Mouse (Mus musculus) heart, embryonic 14.5 days (tissue): Measurements from ENCODE around the gene Krt17. TPM values are rescaled to one million over a fixed set of nuclear protein-coding genes. Genes with fewer than 3 reads are reported as not detected.

Experiments
- ATAC-seq: fragments of 200-750 bp; cut with Nextera tagmentation; 2 replicates; pipeline ENCODE4 v1.8.0; 2017; ENCODE audit warnings: low read depth, moderate TSS enrichment; ENCODE audit not compliant: insufficient number of reproducible peaks, insufficient read depth, low FRiP score
- H3K27ac ChIP-seq, 2 experiments: fragments of 200-500 bp in 1 of 2; fragments of 300-500 bp in 1 of 2; sonication (generic) in 1 of 2; replicated peaks in 1 of 2; 2 replicates each; pipeline ENCODE4 v1.5.1; 2012 to 2014; ENCODE audit warnings: low read depth in 2 of 2, low read length in 2 of 2, control low read depth in 1 of 2, mild to moderate bottlenecking in 1 of 2, mixed read lengths in 1 of 2; ENCODE audit not compliant: control insufficient read depth in 1 of 2, insufficient read depth in 1 of 2
- H3K27me3 ChIP-seq: fragments of 300-500 bp; sonication (generic); 2 replicates; pipeline ENCODE4 v1.6.1; 2014; ENCODE audit warnings: mild to moderate bottlenecking, low read length, control low read depth; ENCODE audit not compliant: control insufficient read depth, insufficient read depth
- H3K36me3 ChIP-seq: fragments of 300-500 bp; sonication (generic); 2 replicates; pipeline ENCODE4 v1.6.1; 2014; ENCODE audit warnings: mild to moderate bottlenecking, control low read depth, low read length, mixed read lengths; ENCODE audit not compliant: control insufficient read depth, insufficient read depth
- H3K4me1 ChIP-seq, 2 experiments: fragments of 200-500 bp in 1 of 2; fragments of 300-500 bp in 1 of 2; sonication (generic) in 1 of 2; 2 replicates each; pipeline ENCODE4 v1.6.1; 2012 to 2014; ENCODE audit warnings: low read length in 2 of 2, control low read depth in 1 of 2, mixed read lengths in 1 of 2; ENCODE audit not compliant: control insufficient read depth in 2 of 2, insufficient read depth in 2 of 2
- H3K4me2 ChIP-seq: fragments of 300-500 bp; sonication (generic); 2 replicates; pipeline ENCODE4 v1.6.1; 2014; ENCODE audit warnings: mild to moderate bottlenecking, low read length
- H3K4me3 ChIP-seq, 2 experiments: fragments of 200-500 bp in 1 of 2; fragments of 300-500 bp in 1 of 2; sonication (generic) in 1 of 2; 2 replicates each; pipeline ENCODE4 v1.5.1; 2012 to 2014; ENCODE audit warnings: low read length in 2 of 2, mild to moderate bottlenecking in 2 of 2, control low read depth in 1 of 2, low read depth in 1 of 2, moderate library complexity in 1 of 2; ENCODE audit not compliant: control insufficient read depth in 1 of 2, insufficient read depth in 1 of 2
- H3K9ac ChIP-seq: fragments of 300-500 bp; sonication (generic); 2 replicates; pipeline ENCODE4 v1.6.1; 2014; ENCODE audit warnings: mild to moderate bottlenecking, low read length
- H3K9me3 ChIP-seq: fragments of 300-500 bp; sonication (generic); 2 replicates; pipeline ENCODE4 v1.6.1; 2016; ENCODE audit warnings: low read length, control low read depth; ENCODE audit not compliant: control insufficient read depth
- WGBS: fragments of 180-500 bp; shearing (Covaris S2); extraction: QIAGEN DNeasy Blood & Tissue Kit; methylation state at CpG from one replicate; pipeline ENCODE4 v1.1.7; 2014; 5-methylcytosine and 5-hydroxymethylcytosine counted together
- polyA plus RNA-seq: library from polyadenylated mRNA; unstranded; fragments of >200 nt; fragmentation: Nextera tagmentation; extraction: Ambion mirVana; gene quantifications from 2 replicates; pipeline ENCODE4 v1.2.1, GENCODE M21; 2014

Gene Krt17
- polyA plus RNA-seq, 1 experiment from 2014 or later, result 1.4 TPM

DNA sequence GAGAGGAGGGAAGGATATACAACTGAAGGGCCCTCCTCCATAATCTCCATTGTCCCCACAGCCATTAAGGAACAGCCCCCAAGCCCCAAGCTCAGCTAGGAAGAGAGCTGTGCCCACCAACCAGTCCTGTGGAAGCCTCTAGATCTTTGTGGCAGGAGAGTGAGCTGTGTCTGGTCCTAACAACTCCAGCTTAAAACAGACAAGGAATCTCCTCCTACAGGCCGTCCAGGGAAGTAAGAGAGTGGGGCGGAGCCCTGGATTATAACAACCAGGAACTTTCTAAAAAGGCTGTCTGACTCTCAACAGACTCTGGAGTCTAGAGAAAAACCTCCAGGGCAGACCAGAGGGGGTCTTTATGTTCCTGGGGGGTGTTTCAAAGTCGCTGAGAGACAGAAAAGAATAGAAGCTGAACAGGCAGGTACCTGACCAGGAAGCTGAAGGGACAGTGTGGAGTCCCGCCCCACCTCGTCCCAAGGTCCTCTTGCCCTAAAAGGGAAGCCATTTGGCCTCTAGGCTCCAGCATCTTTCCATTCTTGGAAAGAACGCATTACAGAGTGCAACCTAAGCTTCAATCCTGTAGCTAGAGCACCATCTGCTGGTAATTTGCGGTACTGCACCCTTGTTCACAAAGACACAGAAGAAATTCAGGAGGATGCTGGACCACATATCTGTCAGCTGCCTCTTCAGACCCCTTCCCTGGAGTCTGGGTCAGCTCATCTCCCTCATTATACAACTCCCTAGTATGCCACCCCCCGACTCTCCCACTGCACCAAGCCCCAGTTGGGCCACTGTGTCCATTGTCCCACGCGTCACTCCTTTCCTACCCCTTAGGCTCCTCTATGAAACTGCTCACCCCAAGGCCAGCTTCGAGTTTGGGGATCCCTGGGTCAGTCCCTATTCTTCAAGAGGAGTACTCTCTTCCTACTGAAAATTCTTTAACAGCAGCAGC is 21.0 kb upstream of the Krt17 start:
- H3K4me3 ChIP-seq, result no peak overlapping the region
- no peaks in the 10 kb centered on the region; the same call in 1 of the 2 replicates for H3K27me3 ChIP-seq
- 19% methylated on average over 11 of the region's 11 CpGs for WGBS
- H3K4me1 ChIP-seq, result no peaks in the 10 kb centered on the region
- no peak overlapping the region for H3K9ac ChIP-seq
- no peak overlapping the region for H3K27ac ChIP-seq
- H3K36me3 ChIP-seq, result no peaks in the 10 kb centered on the region
- ATAC-seq, result no peak
- H3K9me3 ChIP-seq, result no peaks in the 10 kb centered on the region
- no peak overlapping the region for H3K4me2 ChIP-seq

DNA sequence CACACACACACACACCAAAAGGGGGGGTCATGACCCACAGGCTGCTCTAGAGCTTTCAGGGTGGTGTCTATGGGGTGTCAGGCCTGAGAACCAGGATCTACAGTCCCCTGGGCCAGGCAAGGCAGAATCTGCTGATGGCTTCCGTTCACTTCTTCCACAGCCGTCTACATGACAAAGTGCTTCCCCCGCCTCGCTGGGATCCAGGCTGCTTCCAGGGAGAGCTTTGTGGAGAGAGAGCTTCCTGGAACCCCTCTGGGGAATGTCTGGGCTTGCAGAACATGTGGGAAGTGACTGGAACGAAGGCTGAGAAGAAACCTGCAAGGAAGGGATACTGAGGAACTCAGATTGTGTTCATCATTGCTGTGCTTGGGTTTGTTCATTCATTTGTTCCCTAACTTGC is 17.9 kb upstream of the Krt17 start:
- Histone ChIP-seq H3K4me3 (no peak overlapping the region), H3K4me2 (no peak overlapping the region), H3K36me3 (no peaks in the 10 kb centered on the region), H3K9ac (no peak overlapping the region), H3K4me1 (peaks cover 2 to 5% of the 10 kb centered on the region in 2 experiments; a peak in 2 of 4 replicates), H3K27ac (no peak overlapping the region), H3K27me3 (no peaks in the 10 kb centered on the region; the same call in 1 of the 2 replicates), H3K9me3 (no peaks in the 10 kb centered on the region)
- 49% methylated on average over 5 of the region's 5 CpGs for WGBS
- ATAC-seq, result no peak

DNA sequence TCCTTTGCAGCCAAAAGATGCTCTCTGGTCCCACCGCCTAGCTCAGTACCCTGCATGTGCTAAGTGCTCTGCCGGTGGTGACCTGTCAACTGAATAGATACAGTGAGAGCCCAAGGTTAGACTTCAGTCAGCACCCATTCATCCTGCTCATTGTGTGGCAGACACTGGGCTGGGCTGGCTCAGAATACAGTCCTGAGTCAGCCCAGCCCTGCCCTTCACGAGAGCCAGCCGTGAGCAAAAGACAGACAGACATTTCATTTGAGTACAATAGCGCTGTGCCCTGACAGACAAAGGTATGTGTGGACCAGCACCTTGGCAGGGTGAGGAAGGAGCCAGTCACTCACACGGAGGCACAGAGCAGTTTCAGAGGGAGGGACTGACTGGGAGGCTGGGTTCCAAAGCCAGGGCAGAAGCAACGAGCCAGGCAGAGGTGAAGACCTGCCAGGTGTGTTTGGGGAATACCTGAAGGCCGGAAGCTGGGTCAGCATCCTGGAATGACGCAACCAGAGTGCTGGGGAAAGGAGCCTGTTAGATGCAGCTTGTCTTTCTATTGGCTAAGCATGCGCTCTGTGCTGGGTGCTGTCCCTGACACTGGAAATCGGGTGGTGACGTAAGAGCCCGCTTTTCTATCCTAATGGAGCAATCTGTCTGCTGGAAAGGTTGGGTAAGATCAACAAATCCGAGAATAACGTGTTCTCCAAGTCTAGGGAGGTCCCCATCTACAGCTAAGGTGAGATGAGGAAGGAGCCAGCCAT is 17.1 kb upstream of the Krt17 start:
- ATAC-seq, result no peak
- no peak overlapping the region for H3K9ac ChIP-seq

GRCm38 (mm10) chr11:100275466-100275865 is 14.6 kb upstream of the Krt17 start:
- no peak overlapping the region for H3K27ac ChIP-seq
- H3K9ac ChIP-seq, result no peak overlapping the region
- WGBS, result 58% methylated on average over 5 of the region's 5 CpGs
- no peak overlapping the region for H3K4me3 ChIP-seq
- peaks cover 5 to 7% of the 10 kb centered on the region in 2 experiments; a peak in 2 of 4 replicates for H3K4me1 ChIP-seq
- H3K9me3 ChIP-seq, result no peaks in the 10 kb centered on the region
- no peaks in the 10 kb centered on the region; the same call in 1 of the 2 replicates for H3K27me3 ChIP-seq
- no peak overlapping the region for H3K4me2 ChIP-seq
- no peaks in the 10 kb centered on the region for H3K36me3 ChIP-seq
- ATAC-seq, result no peak

More for the DNA sequence above, 17.1 kb upstream of the Krt17 start:
- 56% methylated on average over 15 of the region's 15 CpGs for WGBS
- Histone ChIP-seq H3K36me3 (no peaks in the 10 kb centered on the region), H3K4me1 (peaks cover 5 to 7% of the 10 kb centered on the region in 2 experiments; a peak in 2 of 4 replicates), H3K4me3 (no peak overlapping the region), H3K27me3 (no peaks in the 10 kb centered on the region; the same call in 1 of the 2 replicates), H3K27ac (no peak overlapping the region), H3K9me3 (no peaks in the 10 kb centered on the region), H3K4me2 (no peak overlapping the region)

GRCm38 (mm10) chr11:100274719-100275118 is 13.9 kb upstream of the Krt17 start:
- Histone ChIP-seq H3K4me3 (no peak overlapping the region), H3K9me3 (no peaks in the 10 kb centered on the region), H3K4me2 (no peak overlapping the region), H3K27ac (no peak overlapping the region), H3K9ac (no peak overlapping the region), H3K27me3 (no peaks in the 10 kb centered on the region; the same call in 1 of the 2 replicates), H3K4me1 (peaks cover 5 to 7% of the 10 kb centered on the region in 2 experiments; a peak in 2 of 4 replicates), H3K36me3 (no peaks in the 10 kb centered on the region)
- 75% methylated on average over 7 of the region's 7 CpGs for WGBS
- no peak for ATAC-seq

DNA sequence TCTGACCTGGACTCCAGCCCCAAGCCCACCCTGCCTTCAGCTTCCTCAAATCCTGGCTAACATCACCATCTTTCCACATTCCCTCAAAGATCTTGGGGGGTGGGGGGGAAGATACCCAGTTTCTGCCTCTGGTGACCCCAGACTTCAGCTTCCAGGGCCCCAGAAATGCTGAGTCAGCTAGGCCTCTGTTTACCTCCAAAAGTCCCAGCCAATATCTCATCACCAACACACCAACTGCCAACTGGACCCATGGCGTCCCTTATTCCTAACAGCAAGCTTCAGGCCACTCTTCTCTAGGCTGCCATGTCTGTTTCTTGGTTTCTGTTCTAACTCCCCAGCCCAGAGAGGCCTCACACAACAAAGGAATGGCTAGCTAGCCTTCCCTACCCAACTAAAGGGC is 11.0 kb upstream of the Krt17 start:
- ATAC-seq, result no peak
- 83% methylated on average over 1 of the region's 1 CpGs for WGBS

DNA sequence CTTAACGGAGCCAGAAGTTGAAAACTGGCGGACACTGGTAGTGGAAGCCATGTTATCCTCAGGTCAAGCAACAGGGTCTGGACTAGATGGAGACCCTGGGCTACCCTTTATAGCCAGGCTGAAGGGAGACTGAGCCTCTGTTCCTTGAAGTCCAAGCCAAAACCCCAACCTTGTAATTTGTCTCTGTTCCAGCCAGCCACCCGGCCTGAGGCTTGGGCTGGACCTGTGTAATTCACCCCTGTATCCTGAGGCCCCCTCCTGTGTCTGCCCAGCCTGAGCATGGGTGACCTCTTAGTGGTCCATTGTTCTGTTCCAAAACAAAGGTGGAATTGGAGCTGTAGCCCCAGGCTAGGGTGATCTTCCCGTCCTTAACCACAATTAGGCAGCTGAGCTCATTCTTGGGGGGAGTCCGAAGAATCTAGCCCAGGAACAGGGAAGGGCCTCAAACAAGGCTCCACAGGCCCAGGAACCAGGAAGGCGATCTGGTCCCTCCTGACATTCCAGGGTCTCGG is 9.0 kb upstream of the Krt17 start, which contains the start of gene Krt42:
Gene Krt42 (minus strand): TSS at position 51 of the 512 bp plus-strand sequence.
- 81% methylated on average over 7 of the region's 7 CpGs for WGBS

More for the DNA sequence above, 11.0 kb upstream of the Krt17 start:
- no peak overlapping the region for H3K4me2 ChIP-seq
- no peak overlapping the region for H3K27ac ChIP-seq
- H3K27me3 ChIP-seq, result no peaks in the 10 kb centered on the region; the same call in 1 of the 2 replicates
- H3K9me3 ChIP-seq, result no peaks in the 10 kb centered on the region
- peaks cover 5 to 7% of the 10 kb centered on the region in 2 experiments; a peak in 2 of 4 replicates for H3K4me1 ChIP-seq
- H3K4me3 ChIP-seq, result no peak overlapping the region
- H3K36me3 ChIP-seq, result no peaks in the 10 kb centered on the region
- no peak overlapping the region for H3K9ac ChIP-seq

More for the DNA sequence above, 9.0 kb upstream of the Krt17 start, which contains the start of gene Krt42:
- H3K4me2 ChIP-seq, result no peak within 1 kb of the TSS
- H3K9me3 ChIP-seq, result no peaks in the 10 kb centered on the region
- H3K27ac ChIP-seq, result no peak within 1 kb of the TSS
- no peak within 1 kb of the TSS for H3K9ac ChIP-seq
- H3K36me3 ChIP-seq, result no peaks in the 10 kb centered on the region
- H3K27me3 ChIP-seq, result no peaks in the 10 kb centered on the region
- no peak within 1 kb of the TSS for H3K4me3 ChIP-seq
- ATAC-seq, result no peak
- peaks cover 5 to 7% of the 10 kb centered on the region in 2 experiments; a peak in 2 of 4 replicates for H3K4me1 ChIP-seq
